Mouse (Mus musculus): ENCODE measurements around the gene Gm11568. TPM values are rescaled to one million over a fixed set of nuclear protein-coding genes. Genes with fewer than 3 reads are reported as not detected.
"Not testable (repeated sequence)": the region's sequence is repeated elsewhere in the genome, so short reads cannot be mapped to it uniquely, and the experiment has no call there.

Gene Gm11568
- polyA plus RNA-seq, 1 experiment from 2014 or later: not detected

- not testable (repeated sequence) for H3K4me3 ChIP-seq (ENCODE audit: low read length); H3K9ac ChIP-seq (ENCODE audit: low read length); H3K27me3 ChIP-seq (ENCODE audit: control insufficient read depth, insufficient read depth, low read length); H3K27ac ChIP-seq (ENCODE audit: low read length); H3K4me1 ChIP-seq (ENCODE audit: control insufficient read depth, insufficient read depth, low read length); H3K4me2 ChIP-seq (ENCODE audit: low read depth, low read length); ATAC-seq (replicated peaks; ENCODE audit: extremely low read depth, insufficient read depth, low FRiP score); H3K36me3 ChIP-seq (ENCODE audit: control insufficient read depth, insufficient read depth); H3K9me3 ChIP-seq (replicated peaks; ENCODE audit: control insufficient read depth, low read length)
- WGBS: 38% methylated on average over 1 of the region's 1 CpGs
Measured at GRCm38 (mm10) chr11:99864176-99864575, 6.5 kb downstream of the Gm11568 start, which contains the start of gene Gm11559. TSS of gene Gm11559 (plus strand) at chr11:99864476.

- WGBS: 73% methylated on average over 1 of the region's 1 CpGs
- not testable (repeated sequence) for H3K4me2 ChIP-seq (ENCODE audit: low read depth, low read length); H3K4me3 ChIP-seq (ENCODE audit: low read length); ATAC-seq (replicated peaks; ENCODE audit: extremely low read depth, insufficient read depth, low FRiP score); H3K4me1 ChIP-seq (ENCODE audit: control insufficient read depth, insufficient read depth, low read length); H3K27me3 ChIP-seq (ENCODE audit: control insufficient read depth, insufficient read depth, low read length); H3K9ac ChIP-seq (ENCODE audit: low read length); H3K27ac ChIP-seq (ENCODE audit: low read length); H3K9me3 ChIP-seq (replicated peaks; ENCODE audit: control insufficient read depth, low read length); H3K36me3 ChIP-seq (ENCODE audit: control insufficient read depth, insufficient read depth)
Measured at GRCm38 (mm10) chr11:99873089-99873488, 15.4 kb downstream of the Gm11568 start, which contains the start of gene Krtap9-1. TSS of gene Krtap9-1 (plus strand) at chr11:99873389.

- 43% methylated on average over 1 of the region's 1 CpGs for WGBS
- not testable (repeated sequence) for H3K36me3 ChIP-seq (ENCODE audit: control insufficient read depth, insufficient read depth); H3K4me2 ChIP-seq (ENCODE audit: low read depth, low read length); H3K4me1 ChIP-seq (ENCODE audit: control insufficient read depth, insufficient read depth, low read length); H3K27me3 ChIP-seq (ENCODE audit: control insufficient read depth, insufficient read depth, low read length); H3K9ac ChIP-seq (ENCODE audit: low read length); H3K4me3 ChIP-seq (ENCODE audit: low read length); ATAC-seq (replicated peaks; ENCODE audit: extremely low read depth, insufficient read depth, low FRiP score); H3K27ac ChIP-seq (ENCODE audit: low read length); H3K9me3 ChIP-seq (replicated peaks; ENCODE audit: control insufficient read depth, low read length)
Measured at GRCm38 (mm10) chr11:99878887-99879286, 21.2 kb downstream of the Gm11568 start, which contains the start of gene Gm11567. TSS of gene Gm11567 (plus strand) at chr11:99879187.

- Histone ChIP-seq H3K27me3 (ENCODE audit: control insufficient read depth, insufficient read depth, low read length) (no peaks in the 10 kb centered on the region), H3K27ac (ENCODE audit: low read length) (no peak within 1 kb of the TSS), H3K4me1 (ENCODE audit: control insufficient read depth, insufficient read depth, low read length) (no peaks in the 10 kb centered on the region), H3K4me3 (ENCODE audit: low read length) (no peak within 1 kb of the TSS), H3K9me3 (replicated peaks; ENCODE audit: control insufficient read depth, low read length) (no peaks in the 10 kb centered on the region), H3K36me3 (ENCODE audit: control insufficient read depth, insufficient read depth) (no peaks in the 10 kb centered on the region), H3K9ac (ENCODE audit: low read length) (no peak within 1 kb of the TSS), H3K4me2 (ENCODE audit: low read depth, low read length) (no peak within 1 kb of the TSS)
- whole genome bisulfite sequencing: 48% methylated on average over 2 of the region's 2 CpGs
- ATAC-seq (replicated peaks; ENCODE audit: extremely low read depth, insufficient read depth, low FRiP score): no peak
Measured at GRCm38 (mm10) chr11:99907620-99908019, 49.9 kb downstream of the Gm11568 start, which contains the start of gene Krtap31-1. TSS of gene Krtap31-1 (plus strand) at chr11:99907920.

Other genes starting within 250 kb of the Gm11568 start
- not detected in 2 replicates for gene Gm11937, start 247.7 kb upstream of the Gm11568 start, polyA plus RNA-seq (2015; fragmentation: Nextera tagmentation; extraction: Ambion mirVana)
- not detected in 2 replicates for gene Krtap2-4, start 243.1 kb upstream of the Gm11568 start, polyA plus RNA-seq (2015; fragmentation: Nextera tagmentation; extraction: Ambion mirVana)
- not detected in 2 replicates for gene Gm11562, start 237.5 kb upstream of the Gm11568 start, polyA plus RNA-seq (2015; fragmentation: Nextera tagmentation; extraction: Ambion mirVana)
- gene Krtap4-1, start 229.7 kb upstream of the Gm11568 start, polyA plus RNA-seq (2015; fragmentation: Nextera tagmentation; extraction: Ambion mirVana): not detected in 2 replicates
- gene Krtap4-2, start 222.8 kb upstream of the Gm11568 start, polyA plus RNA-seq (2015; fragmentation: Nextera tagmentation; extraction: Ambion mirVana): not detected in 2 replicates
- not detected in 2 replicates for gene Krtap4-7, start 213.8 kb upstream of the Gm11568 start, polyA plus RNA-seq (2015; fragmentation: Nextera tagmentation; extraction: Ambion mirVana)
- not detected in 2 replicates for gene Gm11555, start 207.7 kb upstream of the Gm11568 start, polyA plus RNA-seq (2015; fragmentation: Nextera tagmentation; extraction: Ambion mirVana)
- gene Gm11563, start 199.0 kb upstream of the Gm11568 start, polyA plus RNA-seq (2015; fragmentation: Nextera tagmentation; extraction: Ambion mirVana): not detected in 2 replicates
- gene Krtap4-6, start 192.0 kb upstream of the Gm11568 start, polyA plus RNA-seq (2015; fragmentation: Nextera tagmentation; extraction: Ambion mirVana): not detected in 2 replicates
- not detected in 2 replicates for gene Gm14190, start 167.2 kb upstream of the Gm11568 start, polyA plus RNA-seq (2015; fragmentation: Nextera tagmentation; extraction: Ambion mirVana)
- gene Gm14180, start 123.6 kb upstream of the Gm11568 start, polyA plus RNA-seq (2015; fragmentation: Nextera tagmentation; extraction: Ambion mirVana): not detected in 2 replicates
- not detected in 2 replicates for gene Gm11595, start 85.0 kb upstream of the Gm11568 start, polyA plus RNA-seq (2015; fragmentation: Nextera tagmentation; extraction: Ambion mirVana)
- gene Krtap4-8, start 77.2 kb upstream of the Gm11568 start, polyA plus RNA-seq (2015; fragmentation: Nextera tagmentation; extraction: Ambion mirVana): not detected in 2 replicates
- gene Krtap4-9, start 72.7 kb upstream of the Gm11568 start, polyA plus RNA-seq (2015; fragmentation: Nextera tagmentation; extraction: Ambion mirVana): not detected in 2 replicates
- gene Gm11596, start 64.5 kb upstream of the Gm11568 start, polyA plus RNA-seq (2015; fragmentation: Nextera tagmentation; extraction: Ambion mirVana): not detected in 2 replicates
- gene Gm11569, start 59.0 kb upstream of the Gm11568 start, polyA plus RNA-seq (2015; fragmentation: Nextera tagmentation; extraction: Ambion mirVana): not detected in 2 replicates
- not detected in 2 replicates for gene Gm11554, start 53.5 kb upstream of the Gm11568 start, polyA plus RNA-seq (2015; fragmentation: Nextera tagmentation; extraction: Ambion mirVana)
- gene Krtap4-13, start 48.0 kb upstream of the Gm11568 start, polyA plus RNA-seq (2015; fragmentation: Nextera tagmentation; extraction: Ambion mirVana): not detected in 2 replicates
- not detected in 2 replicates for gene Gm11564, start 42.3 kb upstream of the Gm11568 start, polyA plus RNA-seq (2015; fragmentation: Nextera tagmentation; extraction: Ambion mirVana)
- not detected in 2 replicates for gene 2300003K06Rik, start 19.9 kb upstream of the Gm11568 start, polyA plus RNA-seq (2015; fragmentation: Nextera tagmentation; extraction: Ambion mirVana)
- gene Krtap4-16, start 6.3 kb upstream of the Gm11568 start, polyA plus RNA-seq (2015; fragmentation: Nextera tagmentation; extraction: Ambion mirVana): not detected in 2 replicates
- gene Gm11559, start 6.6 kb downstream of the Gm11568 start, polyA plus RNA-seq (2015; fragmentation: Nextera tagmentation; extraction: Ambion mirVana): not detected in 2 replicates
- gene Krtap9-1, start 15.5 kb downstream of the Gm11568 start, polyA plus RNA-seq (2015; fragmentation: Nextera tagmentation; extraction: Ambion mirVana): not detected in 2 replicates
- gene Gm11567, start 21.3 kb downstream of the Gm11568 start, polyA plus RNA-seq (2015; fragmentation: Nextera tagmentation; extraction: Ambion mirVana): not detected in 2 replicates
- gene Krtap31-1, start 50.0 kb downstream of the Gm11568 start, polyA plus RNA-seq (2015; fragmentation: Nextera tagmentation; extraction: Ambion mirVana): not detected in 2 replicates
- not detected in 2 replicates for gene Gm11565, start 56.8 kb downstream of the Gm11568 start, polyA plus RNA-seq (2015; fragmentation: Nextera tagmentation; extraction: Ambion mirVana)
- gene Krtap31-2, start 78.4 kb downstream of the Gm11568 start, polyA plus RNA-seq (2015; fragmentation: Nextera tagmentation; extraction: Ambion mirVana): not detected in 2 replicates
- not detected in 2 replicates for gene Krtap9-5, start 90.6 kb downstream of the Gm11568 start, polyA plus RNA-seq (2015; fragmentation: Nextera tagmentation; extraction: Ambion mirVana)
- gene Krtap29-1, start 121.1 kb downstream of the Gm11568 start, polyA plus RNA-seq (2015; fragmentation: Nextera tagmentation; extraction: Ambion mirVana): not detected in 2 replicates
- gene Krtap16-1, start 128.7 kb downstream of the Gm11568 start, polyA plus RNA-seq (2015; fragmentation: Nextera tagmentation; extraction: Ambion mirVana): not detected in 2 replicates
- gene Krtap17-1, start 136.1 kb downstream of the Gm11568 start, polyA plus RNA-seq (2015; fragmentation: Nextera tagmentation; extraction: Ambion mirVana): 0.27 TPM in 1 of 2 replicates, not detected in the other
- gene Krt33a, start 158.3 kb downstream of the Gm11568 start, polyA plus RNA-seq (2015; fragmentation: Nextera tagmentation; extraction: Ambion mirVana): not detected in 2 replicates
- gene Krt33b, start 172.0 kb downstream of the Gm11568 start, polyA plus RNA-seq (2015; fragmentation: Nextera tagmentation; extraction: Ambion mirVana): not detected in 2 replicates
- gene Krt34, start 183.6 kb downstream of the Gm11568 start, polyA plus RNA-seq (2015; fragmentation: Nextera tagmentation; extraction: Ambion mirVana): not detected in 2 replicates
- gene Krt31, start 192.6 kb downstream of the Gm11568 start, polyA plus RNA-seq (2015; fragmentation: Nextera tagmentation; extraction: Ambion mirVana): 0.12 TPM in 1 of 2 replicates, not detected in the other
- not detected in 2 replicates for gene Krt32, start 230.3 kb downstream of the Gm11568 start, polyA plus RNA-seq (2015; fragmentation: Nextera tagmentation; extraction: Ambion mirVana)
- gene Krt35, start 238.3 kb downstream of the Gm11568 start, polyA plus RNA-seq (2015; fragmentation: Nextera tagmentation; extraction: Ambion mirVana): not detected in 2 replicates
- gene Krt36, start 247.7 kb downstream of the Gm11568 start, polyA plus RNA-seq (2015; fragmentation: Nextera tagmentation; extraction: Ambion mirVana): not detected in 2 replicates

Data from heart, embryonic 16.5 days (tissue).